In the genomic region with DNA sequence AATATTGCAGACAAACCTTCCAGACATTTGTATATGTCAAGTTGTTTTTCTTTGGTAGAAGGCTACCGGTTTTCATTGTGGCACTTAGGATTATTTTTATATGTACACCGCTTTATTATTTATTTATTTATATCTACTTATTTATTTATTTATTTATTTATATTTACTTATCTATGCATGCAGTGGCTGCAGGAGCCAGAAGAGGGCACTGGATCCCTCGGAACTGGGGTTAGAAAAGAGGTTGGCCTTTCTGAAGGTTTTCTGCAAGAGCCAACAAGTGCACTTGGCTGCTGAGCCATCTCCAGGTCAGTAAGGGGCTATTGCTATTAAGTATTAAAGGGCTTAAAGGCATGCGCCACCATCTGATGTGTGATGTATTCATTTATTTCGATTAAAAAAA, we compare ENCODE assay signal across 9 mouse cellular contexts. TPM values are rescaled to one million over a fixed set of nuclear protein-coding genes. Genes with fewer than 3 reads are reported as not detected.
DNase-seq lines count a peak whose midpoint lies in the region; ATAC-seq and TF ChIP-seq lines count a peak whose summit lies in the region.
"Had no signal": no experiment of that assay in that cellular context is flagged by ENCODE, and none has a peak within 500 bp of the region (broad histone marks: within the 10 kb centered on the region; RNA-seq: fewer than 3 reads in every experiment).

No protein-coding gene starts in this region.

- H3K4me2 ChIP-seq in hindbrain, postnatal 0 days (ENCODE audit: low read depth, low read length): no peak overlapping the region
- no peak overlapping the region for H3K4me2 ChIP-seq in hindbrain, embryonic 13.5 days
- no peak overlapping the region for H3K4me2 ChIP-seq in forebrain, embryonic 15.5 days (replicated peaks)
- H3K4me2 ChIP-seq: neural tube, embryonic 13.5 days had no signal

- no peaks in the 10 kb centered on the region for H3K9me3 ChIP-seq in hindbrain, postnatal 0 days (ENCODE audit: low read length)
- H3K9me3 ChIP-seq in hindbrain, embryonic 13.5 days: no peaks in the 10 kb centered on the region
- H3K9me3 ChIP-seq in forebrain, embryonic 15.5 days: no peaks in the 10 kb centered on the region
- H3K9me3 ChIP-seq: neural tube, embryonic 13.5 days had no signal

- TF ChIP-seq CTCF in hindbrain, postnatal 0 days (IDR thresholded peaks at IDR 0.05; ENCODE audit: low read depth): peak; percentile 56

- H3K9ac ChIP-seq in hindbrain, postnatal 0 days (replicated peaks; ENCODE audit: low read length): no peak overlapping the region
- H3K9ac ChIP-seq in hindbrain, embryonic 13.5 days: no peak overlapping the region
- no peak overlapping the region for H3K9ac ChIP-seq in forebrain, embryonic 15.5 days (replicated peaks)
- H3K9ac ChIP-seq: neural tube, embryonic 13.5 days had no signal

- 62% methylated on average over 5 of the region's 5 CpGs for WGBS in hindbrain, postnatal 0 days
- WGBS in hindbrain, embryonic 13.5 days: 73% methylated on average over 5 of the region's 5 CpGs
- 66% methylated on average over 5 of the region's 5 CpGs for WGBS in forebrain, embryonic 15.5 days

- peak; percentile 70 for DNase-seq in hindbrain, postnatal 0 days (ENCODE audit: low spot score)
- DNase-seq in thymus, postnatal 4 days: peak; percentile 52
- no peak for DNase-seq in thymus, postnatal 0 days (ENCODE audit: low spot score)
- peak; percentile 72 for DNase-seq in cerebellum, adult 9-10 months
- DNase-seq in kidney, postnatal 36 days: peak; percentile 60 to 77
- DNase-seq in Muller cell, postnatal 12 days (ENCODE audit: inconsistent ontology term): no peak

- ATAC-seq in hindbrain, postnatal 0 days: no peak
- ATAC-seq in hindbrain, embryonic 13.5 days (ENCODE audit: low FRiP score): no peak
- no peak for ATAC-seq in forebrain, embryonic 15.5 days (replicated peaks)

- H3K36me3 ChIP-seq in hindbrain, postnatal 0 days (ENCODE audit: insufficient read depth, low read length): no peaks in the 10 kb centered on the region
- H3K36me3 ChIP-seq in hindbrain, embryonic 13.5 days: no peaks in the 10 kb centered on the region
- H3K36me3 ChIP-seq in forebrain, embryonic 15.5 days: no peaks in the 10 kb centered on the region
- H3K36me3 ChIP-seq: neural tube, embryonic 13.5 days had no signal

- H3K27me3 ChIP-seq in hindbrain, postnatal 0 days (ENCODE audit: insufficient read depth, low read length): no peaks in the 10 kb centered on the region
- H3K27me3 ChIP-seq in hindbrain, embryonic 13.5 days: no peaks in the 10 kb centered on the region
- no peaks in the 10 kb centered on the region for H3K27me3 ChIP-seq in forebrain, embryonic 15.5 days
- H3K27me3 ChIP-seq: neural tube, embryonic 13.5 days had no signal

- no peak overlapping the region for H3K4me3 ChIP-seq in hindbrain, postnatal 0 days (ENCODE audit: low read length)
- no peak overlapping the region for H3K4me3 ChIP-seq in hindbrain, embryonic 13.5 days
- H3K4me3 ChIP-seq in forebrain, embryonic 15.5 days: no peak overlapping the region
- H3K4me3 ChIP-seq: neural tube, embryonic 13.5 days had no signal

- peaks cover 4% of the 10 kb centered on the region; the same call in 1 of the 2 replicates for H3K4me1 ChIP-seq in hindbrain, postnatal 0 days (ENCODE audit: insufficient read depth, low read length)
- 0 out of 2 replicates have a peak, but pooled peaks cover 4% of the 10 kb centered on the region for H3K4me1 ChIP-seq in hindbrain, embryonic 13.5 days (replicated peaks)
- peaks cover 12% of the 10 kb centered on the region for H3K4me1 ChIP-seq in forebrain, embryonic 15.5 days

- no peak overlapping the region for H3K27ac ChIP-seq in hindbrain, postnatal 0 days
- no peak overlapping the region for H3K27ac ChIP-seq in hindbrain, embryonic 13.5 days
- no peak overlapping the region for H3K27ac ChIP-seq in forebrain, embryonic 15.5 days (replicated peaks)
- H3K27ac ChIP-seq: neural tube, embryonic 13.5 days had no signal

RNA-seq across cellular contexts. Expression of gene Nqo1, which starts 15.1 kb away (rescaled TPM):
- total RNA-seq in hindbrain, postnatal 0 days (2014; rRNA removed): 13.2 and 14.1 TPM in 2 replicates
- 22.1 and 23.7 TPM in 2 replicates for polyA plus RNA-seq in hindbrain, postnatal 0 days (2015; fragmentation: Nextera tagmentation; extraction: Ambion mirVana)
- 5.3 and 6.7 TPM in 2 replicates for polyA plus RNA-seq in hindbrain, embryonic 13.5 days (2015; fragmentation: Nextera tagmentation; extraction: Ambion mirVana)
- 140 and 157 TPM in 2 replicates for polyA plus RNA-seq in thymus, postnatal 0 days (2015; fragmentation: Nextera tagmentation; extraction: Ambion mirVana)
- 3.9 and 4.0 TPM in 2 replicates for polyA plus RNA-seq in forebrain, embryonic 15.5 days (2015; fragmentation: Nextera tagmentation; extraction: Ambion mirVana)

RNA-seq across cellular contexts. Expression of gene Nob1, which starts 37.0 kb away (rescaled TPM):
- total RNA-seq in hindbrain, postnatal 0 days (2014; rRNA removed): 14.7 and 24.9 TPM in 2 replicates
- 48.9 and 49.5 TPM in 2 replicates for polyA plus RNA-seq in hindbrain, postnatal 0 days (2015; fragmentation: Nextera tagmentation; extraction: Ambion mirVana)
- 71.3 and 74.0 TPM in 2 replicates for polyA plus RNA-seq in hindbrain, embryonic 13.5 days (2015; fragmentation: Nextera tagmentation; extraction: Ambion mirVana)
- polyA plus RNA-seq in thymus, postnatal 0 days (2015; fragmentation: Nextera tagmentation; extraction: Ambion mirVana): 59.8 and 73.2 TPM in 2 replicates
- 79.6 and 85.8 TPM in 2 replicates for polyA plus RNA-seq in forebrain, embryonic 15.5 days (2015; fragmentation: Nextera tagmentation; extraction: Ambion mirVana)

RNA-seq across cellular contexts. Expression of gene Wwp2, which starts 48.3 kb away (rescaled TPM):
- total RNA-seq in hindbrain, postnatal 0 days (2014; rRNA removed): 36.2 and 41.9 TPM in 2 replicates
- polyA plus RNA-seq in hindbrain, postnatal 0 days (2015; fragmentation: Nextera tagmentation; extraction: Ambion mirVana): 32.7 and 33.0 TPM in 2 replicates
- 49.3 and 53.0 TPM in 2 replicates for polyA plus RNA-seq in hindbrain, embryonic 13.5 days (2015; fragmentation: Nextera tagmentation; extraction: Ambion mirVana)
- polyA plus RNA-seq in thymus, postnatal 0 days (2015; fragmentation: Nextera tagmentation; extraction: Ambion mirVana): 65.1 and 75.2 TPM in 2 replicates
- polyA plus RNA-seq in forebrain, embryonic 15.5 days (2015; fragmentation: Nextera tagmentation; extraction: Ambion mirVana): 39.4 and 41.5 TPM in 2 replicates

Comparison
In these comparisons a context has a peak if more than half of its experiments do, and no peak if none do; other contexts are left out.
1. DNase-seq: peak in hindbrain, postnatal 0 days (single experiment), thymus, postnatal 4 days (single experiment), cerebellum, adult 9-10 months (single experiment) and kidney, postnatal 36 days (2 of 2); none in thymus, postnatal 0 days (single experiment) and Muller cell, postnatal 12 days (single experiment).